Mouse (Mus musculus) C2C12 (cell line): ENCODE measurements around the gene Klc2.

Experiments
- CTCF ChIP-seq: IDR thresholded peaks from one replicate; pipeline ENCODE4 v1.5.1; 2011; ENCODE audit not compliant: control insufficient read depth, insufficient read depth, insufficient read length
- FOSL1 ChIP-seq: IDR thresholded peaks from one replicate; pipeline ENCODE4 v1.8.0; 2011; ENCODE audit warnings: mild to moderate bottlenecking, low read length; ENCODE audit not compliant: poor library complexity, insufficient read depth, severe bottlenecking
- MAX ChIP-seq: IDR thresholded peaks from one replicate; pipeline ENCODE4 v1.6.1; 2011; ENCODE audit warnings: mild to moderate bottlenecking, control low read depth
- MYOD1 ChIP-seq: IDR thresholded peaks from one replicate; pipeline ENCODE4 v1.6.1; 2011; ENCODE audit warnings: low read depth; ENCODE audit not compliant: control insufficient read depth, insufficient read length
- MYOG ChIP-seq: IDR thresholded peaks from one replicate; pipeline ENCODE4 v1.6.1; 2011; ENCODE audit not compliant: control insufficient read depth, insufficient read length; ENCODE audit errors: extremely low read depth
- USF1 ChIP-seq: IDR thresholded peaks from one replicate; pipeline ENCODE4 v1.6.1; 2011; ENCODE audit warnings: low read depth, mild to moderate bottlenecking, control low read depth, moderate library complexity

GRCm38 (mm10) chr19:5067040-5067799 is 51.1 kb downstream of the Klc2 start:
- TF ChIP-seq CTCF = no peak
- no peak for TF ChIP-seq MAX
- no peak for TF ChIP-seq USF1
- no peak for TF ChIP-seq MYOD1
- TF ChIP-seq MYOG = no peak
- no peak for TF ChIP-seq FOSL1
